Mouse (Mus musculus) midbrain, embryonic 14.5 days (tissue): ENCODE data around the gene Ctse. TPM values are rescaled to one million over a fixed set of nuclear protein-coding genes. Genes with fewer than 3 reads are reported as not detected.

Source experiments
- ATAC-seq: fragments of 200-750 bp; cut with Nextera tagmentation; 2 replicates; pipeline ENCODE4 v1.8.0; 2017; ENCODE audit warnings: moderate number of reproducible peaks, moderate library complexity; ENCODE audit not compliant: low FRiP score, low TSS enrichment
- DNase-seq: peaks from one replicate; pipeline ENCODE4 v3.0.0-alpha.2; 2015
- H3K27ac ChIP-seq: fragments of 300-500 bp; sonication (generic); replicated peaks from 2 replicates; pipeline ENCODE4 v1.5.1; 2014; ENCODE audit warnings: mild to moderate bottlenecking, low read depth, low read length, moderate library complexity
- H3K27me3 ChIP-seq: fragments of 300-500 bp; sonication (generic); 2 replicates; pipeline ENCODE4 v1.6.1; 2014; ENCODE audit warnings: low read length, control low read depth, mixed read lengths; ENCODE audit not compliant: control insufficient read depth, insufficient read depth
- H3K36me3 ChIP-seq: fragments of 300-500 bp; sonication (generic); 2 replicates; pipeline ENCODE4 v1.6.1; 2014; ENCODE audit warnings: low read length, control low read depth; ENCODE audit not compliant: control insufficient read depth, insufficient read depth
- H3K4me1 ChIP-seq: fragments of 300-500 bp; sonication (generic); 2 replicates; pipeline ENCODE4 v1.6.1; 2014; ENCODE audit warnings: mild to moderate bottlenecking, antibody characterized with exemption, low read length, control low read depth; ENCODE audit not compliant: control insufficient read depth, insufficient read depth
- H3K4me2 ChIP-seq: fragments of 300-500 bp; sonication (generic); 2 replicates; pipeline ENCODE4 v1.6.1; 2014; ENCODE audit warnings: mild to moderate bottlenecking, low read length, moderate library complexity
- H3K4me3 ChIP-seq: fragments of 300-500 bp; sonication (generic); replicated peaks from 2 replicates; pipeline ENCODE4 v1.5.1; 2014; ENCODE audit warnings: low read depth, low read length
- H3K9ac ChIP-seq: fragments of 300-500 bp; sonication (generic); replicated peaks from 2 replicates; pipeline ENCODE4 v1.6.1; 2014; ENCODE audit warnings: mild to moderate bottlenecking, low read length, moderate library complexity
- H3K9me3 ChIP-seq: fragments of 300-500 bp; sonication (generic); 2 replicates; pipeline ENCODE4 v1.6.1; 2016; ENCODE audit warnings: low read length, control low read depth, mixed read lengths; ENCODE audit not compliant: control insufficient read depth
- WGBS: fragments of 180-500 bp; shearing (Covaris S2); extraction: QIAGEN DNeasy Blood & Tissue Kit; methylation state at CpG from one replicate; pipeline ENCODE4 v1.1.7; 2014; 5-methylcytosine and 5-hydroxymethylcytosine counted together
- polyA plus RNA-seq: library from polyadenylated mRNA; unstranded; fragments of >200 nt; fragmentation: Nextera tagmentation; extraction: Ambion mirVana; gene quantifications from 2 replicates; pipeline ENCODE4 v1.2.1, GENCODE M21; 2014

The Ctse gene
- polyA plus RNA-seq, 1 experiment from 2014 or later, result not detected

DNA sequence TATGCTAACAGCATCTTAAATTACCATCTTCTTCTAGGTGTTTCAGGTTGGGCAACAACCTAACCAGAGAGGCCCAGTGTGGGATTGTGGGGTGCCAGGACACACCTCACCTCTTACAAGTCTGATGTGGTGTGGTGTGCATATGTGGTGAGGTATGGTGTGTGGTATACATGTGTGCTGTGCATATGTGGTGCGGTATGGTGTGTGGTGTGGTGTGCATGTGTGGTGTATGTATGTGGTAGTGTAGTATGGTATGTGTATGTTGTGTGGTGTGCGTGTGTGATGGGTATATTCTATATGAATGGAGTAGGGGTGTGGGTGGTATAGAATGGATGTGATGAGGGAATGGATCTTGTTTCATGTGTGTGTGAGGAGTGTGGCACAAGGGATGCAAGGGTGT is 49.6 kb downstream of the Ctse start:
- 97% methylated on average over 2 of the region's 2 CpGs for WGBS

GRCm38 (mm10) chr1:131688475-131688874 is 50.4 kb downstream of the Ctse start, which contains the start of gene Rab7b:
Gene Rab7b (plus strand): TSS chr1:131688695.
- H3K4me3 ChIP-seq, result no peak within 1 kb of the TSS
- no peak within 1 kb of the TSS for H3K27ac ChIP-seq
- H3K9ac ChIP-seq, result no peak within 1 kb of the TSS
- no peaks in the 10 kb centered on the region for H3K9me3 ChIP-seq
- ATAC-seq (no peak), DNase-seq (no peak)
- H3K4me2 ChIP-seq, result no peak within 1 kb of the TSS
- 60% methylated on average over 8 of the region's 8 CpGs for WGBS
- no peaks in the 10 kb centered on the region for H3K4me1 ChIP-seq
- H3K36me3 ChIP-seq, result no peaks in the 10 kb centered on the region
- H3K27me3 ChIP-seq, result no peaks in the 10 kb centered on the region

More for the DNA sequence above, 49.6 kb downstream of the Ctse start:
- Histone ChIP-seq H3K4me1 (no peaks in the 10 kb centered on the region), H3K27me3 (no peaks in the 10 kb centered on the region), H3K4me3 (no peak overlapping the region), H3K4me2 (no peak overlapping the region), H3K9me3 (no peaks in the 10 kb centered on the region), H3K36me3 (no peaks in the 10 kb centered on the region), H3K9ac (no peak overlapping the region), H3K27ac (no peak overlapping the region)
- DNase-seq (no peak), ATAC-seq (no peak)

DNA sequence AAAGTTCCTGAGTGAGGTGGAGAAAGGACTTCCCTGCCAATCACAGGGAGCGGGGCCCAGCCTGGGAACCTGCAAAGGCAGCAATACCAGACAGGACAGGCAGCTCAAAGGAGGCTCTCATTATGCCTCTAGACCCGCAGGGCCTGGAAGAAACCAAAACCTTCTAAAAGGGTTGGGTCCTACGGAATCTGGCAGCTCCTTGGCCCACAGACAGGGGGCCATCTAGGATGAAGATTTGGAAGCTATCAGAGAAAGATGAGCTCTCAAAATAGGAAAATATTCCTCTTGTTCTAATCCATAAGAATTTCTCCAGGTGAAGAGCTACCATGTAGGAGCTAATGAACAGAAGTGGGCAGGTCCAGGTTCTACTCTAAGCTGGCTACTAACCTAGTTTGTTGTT is 50.9 kb downstream of the Ctse start:
- Histone ChIP-seq H3K9ac (no peak overlapping the region), H3K4me3 (no peak overlapping the region), H3K27me3 (no peaks in the 10 kb centered on the region), H3K36me3 (no peaks in the 10 kb centered on the region), H3K4me2 (no peak overlapping the region), H3K27ac (no peak overlapping the region), H3K4me1 (no peaks in the 10 kb centered on the region), H3K9me3 (no peaks in the 10 kb centered on the region)
- WGBS, result 82% methylated on average over 3 of the region's 3 CpGs
- DNase-seq (no peak), ATAC-seq (no peak)

DNA sequence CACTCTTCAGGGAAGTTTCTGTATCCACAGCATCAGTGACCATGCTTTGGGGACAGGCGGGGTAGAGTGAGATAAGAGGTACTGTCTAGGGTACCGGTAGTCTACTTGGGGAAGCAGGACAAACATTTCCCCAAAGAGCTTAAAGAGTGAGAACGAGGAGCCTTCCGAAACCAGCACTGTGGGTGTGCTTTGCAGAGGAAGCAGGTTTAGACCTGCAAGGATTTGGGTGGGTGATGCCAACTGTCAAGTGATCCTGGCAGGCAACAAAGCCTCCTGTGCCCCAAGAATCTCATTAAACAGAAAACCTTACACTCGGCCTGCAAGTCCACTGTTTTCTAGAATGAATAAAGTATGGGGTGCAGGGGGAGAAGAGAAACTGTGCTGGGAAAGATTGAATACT is 51.8 kb downstream of the Ctse start:
- H3K4me3 ChIP-seq, result no peak overlapping the region
- 89% methylated on average over 5 of the region's 5 CpGs for WGBS
- no peaks in the 10 kb centered on the region for H3K4me1 ChIP-seq
- ATAC-seq (no peak), DNase-seq (no peak)
- H3K27me3 ChIP-seq, result no peaks in the 10 kb centered on the region
- H3K9ac ChIP-seq, result no peak overlapping the region
- H3K4me2 ChIP-seq, result no peak overlapping the region
- H3K36me3 ChIP-seq, result no peaks in the 10 kb centered on the region
- H3K27ac ChIP-seq, result no peak overlapping the region
- no peaks in the 10 kb centered on the region for H3K9me3 ChIP-seq

DNA sequence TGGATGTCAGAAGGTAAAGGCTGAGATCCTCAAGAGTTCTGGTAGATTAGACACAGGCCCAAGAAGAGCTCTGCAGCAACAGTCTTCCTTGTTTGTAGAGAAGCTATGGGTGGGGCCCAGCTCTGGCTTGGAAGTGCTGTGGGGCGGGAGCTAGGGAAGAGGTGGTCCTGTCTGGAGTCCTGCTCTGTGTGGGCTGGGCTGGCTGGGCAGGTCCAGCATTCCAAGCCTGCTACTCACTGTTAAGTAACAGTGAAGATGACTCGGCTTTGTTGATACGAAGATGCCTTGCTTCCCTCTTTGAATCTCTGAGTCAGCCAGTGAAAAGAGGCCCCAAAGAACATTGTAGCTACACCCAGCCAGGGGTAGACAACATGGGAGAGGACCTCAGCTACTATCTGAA is 52.3 kb downstream of the Ctse start:
- 68% methylated on average over 3 of the region's 3 CpGs for WGBS
- no peaks in the 10 kb centered on the region for H3K4me1 ChIP-seq
- H3K27ac ChIP-seq, result no peak overlapping the region
- H3K27me3 ChIP-seq, result no peaks in the 10 kb centered on the region
- no peak overlapping the region for H3K4me3 ChIP-seq
- H3K4me2 ChIP-seq, result no peak overlapping the region
- no peak overlapping the region for H3K9ac ChIP-seq
- DNase-seq, result no peak
- H3K36me3 ChIP-seq, result no peaks in the 10 kb centered on the region
- ATAC-seq, result no peak
- no peaks in the 10 kb centered on the region for H3K9me3 ChIP-seq

- no peaks in the 10 kb centered on the region for H3K9me3 ChIP-seq
- H3K36me3 ChIP-seq, result no peaks in the 10 kb centered on the region
- H3K4me3 ChIP-seq, result no peak overlapping the region
- H3K4me1 ChIP-seq, result no peaks in the 10 kb centered on the region
- no peak for DNase-seq
- no peak overlapping the region for H3K9ac ChIP-seq
- H3K27me3 ChIP-seq, result no peaks in the 10 kb centered on the region
- no peak for ATAC-seq
- no peak overlapping the region for H3K4me2 ChIP-seq
- no peak overlapping the region for H3K27ac ChIP-seq
Measured at GRCm38 (mm10) chr1:131691356-131691755, 53.2 kb downstream of the Ctse start.

GRCm38 (mm10) chr1:131695308-131695707 is 57.2 kb downstream of the Ctse start:
- DNase-seq, result no peak
- no peak for ATAC-seq
- no peak overlapping the region for H3K9ac ChIP-seq
- no peaks in the 10 kb centered on the region for H3K27me3 ChIP-seq
- H3K27ac ChIP-seq, result no peak overlapping the region
- H3K9me3 ChIP-seq, result no peaks in the 10 kb centered on the region
- H3K4me1 ChIP-seq, result no peaks in the 10 kb centered on the region
- H3K4me3 ChIP-seq, result no peak overlapping the region
- WGBS, result 85% methylated on average over 2 of the region's 2 CpGs
- H3K36me3 ChIP-seq, result no peaks in the 10 kb centered on the region
- no peak overlapping the region for H3K4me2 ChIP-seq

DNA sequence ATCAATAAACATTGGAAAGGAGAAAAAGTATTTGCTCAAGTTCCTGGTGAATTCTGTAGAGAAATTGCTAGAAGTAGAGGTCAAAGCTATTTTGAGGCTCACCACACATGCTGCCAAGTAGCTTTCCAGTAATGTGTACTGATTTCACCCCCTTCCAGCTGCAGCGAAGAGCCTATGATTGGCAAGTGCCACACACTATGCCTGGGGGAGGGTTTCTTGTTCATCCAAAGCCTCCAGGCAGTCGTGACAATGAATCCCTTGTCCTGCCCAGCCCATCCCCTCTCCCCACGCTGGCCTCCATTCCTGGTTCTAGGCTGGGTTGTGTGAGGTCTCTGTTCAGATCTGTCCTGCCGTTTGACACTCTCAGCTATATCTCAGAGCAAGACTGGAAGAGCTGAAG is 58.2 kb downstream of the Ctse start:
- DNase-seq, result no peak
- H3K4me2 ChIP-seq, result no peak overlapping the region
- H3K36me3 ChIP-seq, result no peaks in the 10 kb centered on the region
- 52% methylated on average over 4 of the region's 4 CpGs for WGBS
- no peaks in the 10 kb centered on the region for H3K4me1 ChIP-seq
- no peak overlapping the region for H3K9ac ChIP-seq
- no peaks in the 10 kb centered on the region for H3K27me3 ChIP-seq
- no peak overlapping the region for H3K27ac ChIP-seq
- no peak for ATAC-seq
- no peaks in the 10 kb centered on the region for H3K9me3 ChIP-seq
- H3K4me3 ChIP-seq, result no peak overlapping the region

DNA sequence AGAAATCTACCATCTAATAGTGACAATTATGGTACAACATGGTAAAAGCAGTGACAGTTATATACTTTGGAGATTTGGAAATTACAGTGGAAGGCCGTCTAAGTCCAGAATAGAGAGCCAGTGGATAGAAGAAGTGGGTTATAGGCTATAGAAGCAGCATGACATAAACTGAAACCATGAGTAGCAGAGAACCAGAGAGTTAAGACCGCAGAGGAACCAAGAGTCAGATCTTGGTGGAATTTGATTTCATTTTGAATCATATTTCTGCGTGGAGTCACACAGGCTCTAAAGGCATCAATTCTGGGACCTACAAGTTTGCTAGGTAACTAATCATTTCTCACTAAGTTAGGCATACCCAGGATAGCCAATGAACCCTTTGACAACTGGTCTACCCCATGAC is 60.7 kb downstream of the Ctse start:
- Histone ChIP-seq H3K9me3 (no peaks in the 10 kb centered on the region), H3K4me1 (no peaks in the 10 kb centered on the region), H3K36me3 (no peaks in the 10 kb centered on the region), H3K4me2 (no peak overlapping the region), H3K27me3 (no peaks in the 10 kb centered on the region), H3K9ac (no peak overlapping the region), H3K27ac (no peak overlapping the region), H3K4me3 (no peak overlapping the region)
- ATAC-seq, result no peak
- no peak for DNase-seq
- WGBS, result 94% methylated on average over 3 of the region's 3 CpGs
